Mouse (Mus musculus) forebrain, embryonic 14.5 days (tissue): ENCODE results near the gene Slc38a9. TPM values are rescaled to one million over a fixed set of nuclear protein-coding genes. Genes with fewer than 3 reads are reported as not detected.
A peak's percentile ranks its signal among the peaks of the same experiment; 100 is the strongest.

Experiments used
- ATAC-seq: fragments of 200-750 bp; cut with Nextera tagmentation; 2 replicates; pipeline ENCODE4 v1.8.0; 2017; ENCODE audit warnings: mild to moderate bottlenecking, moderate library complexity
- DNase-seq: peaks from one replicate; pipeline ENCODE4 v3.0.0-alpha.2; 2015; ENCODE audit warnings: low spot score
- H3K27ac ChIP-seq: fragments of 300-500 bp; sonication (generic); 2 replicates; pipeline ENCODE4 v1.5.1; 2014; ENCODE audit warnings: low read depth, mild to moderate bottlenecking, control low read depth, low read length, moderate library complexity
- H3K27me3 ChIP-seq: fragments of 300-500 bp; sonication (generic); replicated peaks from 2 replicates; pipeline ENCODE4 v1.6.1; 2014; ENCODE audit warnings: low read length, control low read depth, mixed read lengths; ENCODE audit not compliant: control insufficient read depth, insufficient read depth
- H3K36me3 ChIP-seq: fragments of 300-500 bp; sonication (generic); 2 replicates; pipeline ENCODE4 v1.6.1; 2014; ENCODE audit warnings: low read length, control low read depth; ENCODE audit not compliant: control insufficient read depth, insufficient read depth
- H3K4me1 ChIP-seq: fragments of 300-500 bp; sonication (generic); 2 replicates; pipeline ENCODE4 v1.6.1; 2014; ENCODE audit warnings: antibody characterized with exemption, low read length, control low read depth; ENCODE audit not compliant: control insufficient read depth, insufficient read depth
- H3K4me2 ChIP-seq: fragments of 300-500 bp; sonication (generic); 2 replicates; pipeline ENCODE4 v1.6.1; 2014; ENCODE audit warnings: mild to moderate bottlenecking, control low read depth, low read length
- H3K4me3 ChIP-seq: fragments of 300-500 bp; sonication (generic); 2 replicates; pipeline ENCODE4 v1.5.1; 2014; ENCODE audit warnings: low read depth, low read length, control low read depth
- H3K9ac ChIP-seq: fragments of 300-500 bp; sonication (generic); 2 replicates; pipeline ENCODE4 v1.6.1; 2014; ENCODE audit warnings: mild to moderate bottlenecking, low read length, control low read depth, moderate library complexity
- H3K9me3 ChIP-seq: fragments of 300-500 bp; sonication (generic); replicated peaks from 2 replicates; pipeline ENCODE4 v1.6.1; 2016; ENCODE audit warnings: low read length, control low read depth, mixed read lengths; ENCODE audit not compliant: control insufficient read depth
- WGBS: fragments of 180-500 bp; shearing (Covaris S2); extraction: QIAGEN DNeasy Blood & Tissue Kit; methylation state at CpG from one replicate; pipeline ENCODE4 v1.1.7; 2014; 5-methylcytosine and 5-hydroxymethylcytosine counted together
- polyA plus RNA-seq: library from polyadenylated mRNA; unstranded; fragments of >200 nt; fragmentation: Nextera tagmentation; extraction: Ambion mirVana; gene quantifications from 2 replicates; pipeline ENCODE4 v1.2.1, GENCODE M21; 2014

Slc38a9 gene
- polyA plus RNA-seq, 1 experiment from 2014 or later: 16.8 TPM

DNA sequence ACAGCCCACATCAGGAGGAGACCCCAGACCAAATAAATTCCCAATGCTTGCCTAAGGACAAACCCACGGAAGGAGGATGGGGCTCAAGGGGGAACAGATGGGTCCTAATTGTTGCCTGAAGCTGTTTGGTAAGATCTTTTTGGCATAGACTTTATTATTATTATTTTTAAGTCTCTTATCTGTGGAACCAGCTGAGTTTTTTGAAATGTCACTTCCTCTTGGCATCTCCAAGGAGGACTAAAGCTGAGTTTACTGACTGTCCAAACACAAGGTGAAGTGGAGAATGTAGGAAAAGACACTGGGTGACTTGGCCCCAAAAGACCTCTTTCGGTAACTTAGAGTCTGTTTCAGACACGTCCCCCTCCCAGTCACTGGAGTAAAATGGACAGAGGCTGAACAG, 105.1 kb downstream of the Slc38a9 start:
- 90% methylated on average over 3 of the region's 3 CpGs for WGBS
- H3K27me3 ChIP-seq: no peaks in the 10 kb centered on the region
- H3K4me2 ChIP-seq: no peak overlapping the region
- peaks cover 11% of the 10 kb centered on the region; the same call in 1 of the 2 replicates for H3K9me3 ChIP-seq
- H3K36me3 ChIP-seq: no peaks in the 10 kb centered on the region
- no peak overlapping the region for H3K27ac ChIP-seq
- no peak overlapping the region for H3K4me3 ChIP-seq
- H3K9ac ChIP-seq: no peak overlapping the region
- no peak for ATAC-seq
- no peaks in the 10 kb centered on the region for H3K4me1 ChIP-seq
- DNase-seq: no peak

DNA sequence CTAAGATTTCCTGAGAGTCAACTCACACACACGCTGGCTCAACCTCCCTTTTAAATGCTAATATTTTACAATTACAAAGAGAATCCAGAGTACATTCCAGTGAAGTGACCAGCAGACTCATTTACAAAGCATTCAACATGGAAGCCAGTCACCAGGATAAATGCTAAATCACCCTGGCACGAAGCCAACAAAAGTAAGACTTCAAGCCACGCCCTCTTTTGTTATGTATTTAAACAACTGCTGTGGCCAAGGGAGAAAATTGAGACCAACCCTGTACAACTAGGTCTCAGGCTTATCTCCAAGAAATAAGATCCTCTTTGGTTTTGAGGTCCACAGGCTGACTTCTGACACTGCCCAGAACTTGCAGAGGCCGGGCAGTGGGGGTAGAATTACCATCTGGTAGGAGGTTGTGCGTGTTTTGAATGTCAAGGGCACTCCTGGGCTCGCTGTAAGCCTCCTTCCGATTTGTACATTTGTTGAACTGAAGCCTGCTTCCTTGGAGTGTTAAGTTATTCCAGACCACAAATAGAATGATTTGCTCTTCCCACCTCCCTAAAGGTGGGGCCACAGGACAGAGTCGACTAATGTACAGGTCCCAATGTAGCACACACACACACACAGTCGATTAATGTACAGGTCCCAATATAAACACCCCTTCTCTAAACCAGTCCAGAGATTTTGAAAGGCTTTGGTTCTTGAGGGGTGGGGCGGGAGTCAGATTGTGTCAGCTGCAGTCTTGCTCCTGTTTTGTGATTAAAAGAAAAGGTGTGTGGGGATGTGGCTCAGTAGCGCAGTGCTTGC, 110.2 kb downstream of the Slc38a9 start:
- 39% methylated on average over 11 of the region's 11 CpGs for WGBS
- H3K27me3 ChIP-seq: no peaks in the 10 kb centered on the region
- H3K27ac ChIP-seq: no peak overlapping the region
- ATAC-seq (peak; percentile 37; the same call in 1 of the 2 replicates), DNase-seq (peak; percentile 44)
- no peaks in the 10 kb centered on the region for H3K4me1 ChIP-seq
- no peak overlapping the region for H3K4me3 ChIP-seq
- H3K36me3 ChIP-seq: no peaks in the 10 kb centered on the region
- H3K9me3 ChIP-seq: peaks cover 11% of the 10 kb centered on the region; the same call in 1 of the 2 replicates
- H3K9ac ChIP-seq: no peak overlapping the region
- no peak overlapping the region for H3K4me2 ChIP-seq

DNA sequence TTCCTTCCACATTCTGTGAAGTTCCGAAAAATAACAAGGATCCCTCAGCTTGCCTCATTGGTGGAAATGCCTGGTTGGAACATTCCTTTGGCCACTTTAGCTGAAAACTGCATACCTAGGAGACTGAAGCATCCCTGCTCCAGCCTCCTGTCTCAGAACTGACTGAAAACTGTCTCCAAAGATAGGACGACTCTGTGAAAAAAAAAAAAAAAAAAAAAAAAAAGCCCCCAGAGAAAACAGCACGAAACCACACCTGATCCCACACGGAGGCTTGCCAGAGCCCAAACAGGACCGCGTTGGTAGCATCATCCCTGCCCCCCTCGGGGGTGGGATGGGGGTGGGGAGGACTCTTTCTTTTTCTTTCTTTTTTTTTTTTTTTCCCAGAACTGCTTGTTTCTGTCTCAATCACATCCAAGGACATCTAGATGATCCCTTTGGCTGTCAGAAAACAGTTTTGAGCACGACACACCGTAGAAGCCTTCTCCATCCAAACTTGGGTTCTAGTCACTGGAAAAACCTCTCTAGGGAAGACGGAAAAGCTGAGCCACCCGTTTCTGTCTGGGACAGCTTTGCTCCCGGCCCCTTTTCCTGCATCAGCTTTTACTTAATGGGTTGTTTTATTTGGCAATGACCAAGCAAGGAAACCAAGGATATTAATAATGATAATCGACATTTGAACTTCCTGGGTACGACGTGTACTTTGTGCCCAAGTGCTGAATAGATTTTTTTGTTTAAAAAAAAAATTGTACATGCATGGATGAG, 111.1 kb downstream of the Slc38a9 start:
- no peaks in the 10 kb centered on the region for H3K4me1 ChIP-seq
- no peak for ATAC-seq
- no peak overlapping the region for H3K27ac ChIP-seq
- DNase-seq: no peak
- H3K36me3 ChIP-seq: no peaks in the 10 kb centered on the region
- H3K4me2 ChIP-seq: no peak overlapping the region
- peaks cover 8% of the 10 kb centered on the region; the same call in 1 of the 2 replicates for H3K9me3 ChIP-seq
- no peaks in the 10 kb centered on the region for H3K27me3 ChIP-seq
- no peak overlapping the region for H3K4me3 ChIP-seq
- 58% methylated on average over 15 of the region's 15 CpGs for WGBS
- H3K9ac ChIP-seq: no peak overlapping the region

DNA sequence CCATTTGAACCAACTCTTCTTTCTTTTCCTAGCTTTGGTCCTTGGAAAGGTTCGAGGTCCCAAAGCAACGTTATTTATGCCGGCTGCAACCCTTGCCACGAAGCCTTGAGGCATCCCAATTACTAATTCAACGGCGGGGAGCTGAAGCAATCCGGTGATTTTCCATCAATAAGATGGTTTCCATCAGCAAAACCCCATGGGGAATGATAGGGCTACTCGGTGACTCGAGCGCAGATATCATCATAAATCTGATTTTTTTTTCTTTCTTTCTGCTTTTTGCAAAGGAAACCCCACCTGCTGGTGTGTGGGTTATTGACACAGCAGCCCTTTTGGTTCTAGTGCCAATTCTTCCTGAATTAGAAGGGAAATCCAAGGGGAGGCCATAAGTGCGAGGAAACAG, 111.7 kb downstream of the Slc38a9 start:
- no peak overlapping the region for H3K4me2 ChIP-seq
- no peak overlapping the region for H3K9ac ChIP-seq
- H3K27me3 ChIP-seq: no peaks in the 10 kb centered on the region
- 0 out of 2 replicates have a peak, but pooled peaks cover 3% of the 10 kb centered on the region for H3K9me3 ChIP-seq
- WGBS: 81% methylated on average over 11 of the region's 11 CpGs
- DNase-seq (no peak), ATAC-seq (no peak)
- H3K4me3 ChIP-seq: no peak overlapping the region
- H3K4me1 ChIP-seq: no peaks in the 10 kb centered on the region
- no peaks in the 10 kb centered on the region for H3K36me3 ChIP-seq
- no peak overlapping the region for H3K27ac ChIP-seq

DNA sequence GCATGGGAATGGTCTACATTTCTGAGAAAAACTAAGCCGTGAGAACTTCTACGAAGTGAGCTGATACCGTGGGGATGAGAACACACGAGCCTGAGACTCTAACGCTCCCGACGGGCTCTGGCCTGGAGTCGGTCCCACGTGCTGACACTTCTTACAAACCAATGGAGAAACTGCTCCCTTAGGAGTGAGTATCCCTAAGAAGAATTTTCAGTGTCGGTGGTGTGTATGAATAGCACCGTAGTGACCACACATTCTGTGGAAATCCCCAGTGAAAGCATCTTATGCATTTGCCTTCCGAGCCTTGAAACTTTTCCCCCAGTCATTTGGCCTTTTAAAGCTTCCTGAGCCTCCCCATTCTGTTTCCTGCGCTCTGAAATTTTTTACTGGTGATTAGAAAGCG, 112.3 kb downstream of the Slc38a9 start:
- ATAC-seq (no peak), DNase-seq (no peak)
- Histone ChIP-seq H3K27ac (no peak overlapping the region), H3K9me3 (no peaks in the 10 kb centered on the region), H3K4me3 (no peak overlapping the region), H3K9ac (no peak overlapping the region), H3K27me3 (no peaks in the 10 kb centered on the region), H3K4me1 (no peaks in the 10 kb centered on the region), H3K4me2 (no peak overlapping the region), H3K36me3 (no peaks in the 10 kb centered on the region)
- 87% methylated on average over 14 of the region's 14 CpGs for WGBS

DNA sequence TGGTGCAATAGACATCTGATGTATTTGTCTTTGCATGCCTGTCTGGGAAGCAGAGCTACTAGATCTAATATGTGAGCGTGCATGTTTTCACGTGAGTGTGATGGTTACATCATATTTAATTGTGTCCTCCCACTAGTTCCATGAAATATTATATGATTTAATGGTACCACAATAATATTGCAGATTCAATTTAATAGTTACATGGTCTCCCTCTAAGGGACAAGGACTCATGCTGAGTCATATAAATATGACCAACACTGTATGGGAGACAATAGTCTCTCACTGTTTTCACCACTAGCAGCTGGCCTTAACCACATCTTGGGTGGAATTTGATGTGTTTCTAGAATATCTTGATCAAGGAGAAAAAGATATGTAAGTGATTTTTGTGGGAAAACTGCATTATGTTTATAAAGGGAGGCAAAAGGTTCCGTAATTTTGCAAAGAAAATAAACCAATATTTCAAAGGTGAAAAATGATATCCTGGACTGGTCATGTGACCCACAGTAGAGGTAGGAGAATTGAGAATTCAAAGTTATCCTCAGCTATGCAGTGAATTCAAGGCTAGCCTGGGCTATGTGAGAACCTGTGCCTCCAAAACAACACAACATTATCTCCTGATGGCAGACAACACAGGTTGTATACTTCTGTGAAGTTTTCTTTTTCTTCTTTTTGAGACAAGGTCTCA, 113.6 kb downstream of the Slc38a9 start:
- H3K4me3 ChIP-seq: no peak overlapping the region
- ATAC-seq (no peak), DNase-seq (no peak)
- no peak overlapping the region for H3K27ac ChIP-seq
- H3K27me3 ChIP-seq: no peaks in the 10 kb centered on the region
- no peak overlapping the region for H3K9ac ChIP-seq
- no peaks in the 10 kb centered on the region for H3K36me3 ChIP-seq
- no peak overlapping the region for H3K4me2 ChIP-seq
- no peaks in the 10 kb centered on the region for H3K9me3 ChIP-seq
- 93% methylated on average over 3 of the region's 3 CpGs for WGBS
- no peaks in the 10 kb centered on the region for H3K4me1 ChIP-seq

DNA sequence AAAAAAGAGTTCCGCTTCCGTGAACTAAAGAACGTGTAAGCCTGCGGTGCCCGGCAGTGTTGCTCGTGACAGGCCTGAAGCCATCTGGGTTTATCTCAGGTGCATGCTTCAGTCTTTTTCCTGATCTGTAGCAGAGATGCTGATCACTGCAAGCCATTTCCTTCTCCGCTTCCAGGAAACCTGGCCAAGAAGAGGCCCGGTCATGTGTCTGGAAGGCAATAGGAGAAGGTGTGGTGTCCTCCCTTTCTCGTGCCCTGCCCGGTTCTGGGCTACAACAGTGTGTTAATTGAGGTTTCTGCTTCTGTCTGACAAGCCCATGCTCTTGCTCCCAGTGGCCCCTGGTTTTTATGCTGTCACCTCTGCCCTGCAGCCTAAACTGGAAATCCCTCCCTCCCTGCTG, 115.3 kb downstream of the Slc38a9 start:
- DNase-seq: no peak
- no peaks in the 10 kb centered on the region for H3K27me3 ChIP-seq
- H3K36me3 ChIP-seq: no peaks in the 10 kb centered on the region
- no peak for ATAC-seq
- no peak overlapping the region for H3K4me3 ChIP-seq
- no peaks in the 10 kb centered on the region for H3K9me3 ChIP-seq
- H3K27ac ChIP-seq: no peak overlapping the region
- WGBS: 89% methylated on average over 10 of the region's 10 CpGs
- no peak overlapping the region for H3K9ac ChIP-seq
- no peak overlapping the region for H3K4me2 ChIP-seq
- no peaks in the 10 kb centered on the region for H3K4me1 ChIP-seq

DNA sequence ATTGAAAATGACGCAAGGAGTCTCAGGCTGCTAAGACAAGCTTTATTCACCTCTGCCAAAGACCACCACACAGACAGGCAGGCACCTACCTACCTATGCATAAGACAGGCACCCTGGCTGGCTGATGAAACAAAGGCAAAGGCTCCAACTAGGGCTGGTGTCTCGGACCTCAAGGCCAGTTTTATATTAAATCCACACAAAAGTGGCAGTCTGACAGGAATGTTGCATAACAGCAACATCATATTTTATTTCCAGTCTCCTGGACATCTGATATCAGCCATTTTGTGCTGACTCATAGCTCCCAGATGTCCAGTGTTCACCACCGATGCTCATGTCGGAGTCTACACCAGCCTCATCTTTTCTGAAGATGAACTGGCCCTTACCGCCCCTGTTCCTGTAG, 117.9 kb downstream of the Slc38a9 start:
- no peaks in the 10 kb centered on the region for H3K4me1 ChIP-seq
- H3K4me3 ChIP-seq: no peak overlapping the region
- DNase-seq (no peak), ATAC-seq (no peak)
- no peak overlapping the region for H3K9ac ChIP-seq
- H3K4me2 ChIP-seq: no peak overlapping the region
- no peaks in the 10 kb centered on the region for H3K9me3 ChIP-seq
- no peak overlapping the region for H3K27ac ChIP-seq
- WGBS: 96% methylated on average over 5 of the region's 5 CpGs
- no peaks in the 10 kb centered on the region for H3K27me3 ChIP-seq
- no peaks in the 10 kb centered on the region for H3K36me3 ChIP-seq
